Mouse (Mus musculus) erythroid progenitor cell, adult 5-6 weeks (primary cell): Measurements from ENCODE around the gene Enpp1. TPM values are rescaled to one million over a fixed set of nuclear protein-coding genes. Genes with fewer than 3 reads are reported as not detected.

Experiments used
- ATAC-seq: replicated peaks from 2 replicates; pipeline ENCODE4 v1.8.0; 2016; ENCODE audit warnings: moderate number of reproducible peaks, mild to moderate bottlenecking, moderate TSS enrichment, inconsistent platforms; ENCODE audit not compliant: poor library complexity, low FRiP score, severe bottlenecking
- total RNA-seq, 2 experiments: library from RNA; stranded (forward) in 1 of 2; stranded (reverse) in 1 of 2; fragments of 150-400 nt in 1 of 2; fragments of 186-747, 209-891 nt in 1 of 2; gene quantifications; 2 replicates each; pipeline versions ENCODE4 v1.2.3 to v1.2.4; 2015 to 2017; ENCODE audit warnings: low replicate concordance in 2 of 2

Gene Enpp1
- total RNA-seq, 2 experiments from 2014 or later: 0.84 to 2.0 TPM

DNA sequence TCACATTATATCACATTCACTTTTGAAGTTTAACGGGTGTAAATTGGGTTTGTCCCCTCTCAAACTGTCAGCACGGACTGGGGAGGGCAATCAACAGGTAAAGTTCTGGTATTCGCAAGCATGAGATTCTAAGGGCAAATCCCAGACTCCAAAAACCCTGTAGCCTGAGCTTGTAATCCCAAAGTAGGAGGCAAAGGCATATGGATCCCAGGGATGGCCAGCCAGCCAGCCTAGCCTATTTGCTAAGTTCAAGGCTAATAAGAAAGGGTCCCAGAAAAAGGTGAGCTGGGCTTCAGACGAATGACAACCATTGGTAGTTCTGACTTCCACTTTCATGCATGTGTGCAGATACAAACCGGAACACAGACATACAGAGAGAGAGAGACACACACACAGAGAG lies 942 bp upstream of the Enpp1 start:
- no peak for ATAC-seq

DNA sequence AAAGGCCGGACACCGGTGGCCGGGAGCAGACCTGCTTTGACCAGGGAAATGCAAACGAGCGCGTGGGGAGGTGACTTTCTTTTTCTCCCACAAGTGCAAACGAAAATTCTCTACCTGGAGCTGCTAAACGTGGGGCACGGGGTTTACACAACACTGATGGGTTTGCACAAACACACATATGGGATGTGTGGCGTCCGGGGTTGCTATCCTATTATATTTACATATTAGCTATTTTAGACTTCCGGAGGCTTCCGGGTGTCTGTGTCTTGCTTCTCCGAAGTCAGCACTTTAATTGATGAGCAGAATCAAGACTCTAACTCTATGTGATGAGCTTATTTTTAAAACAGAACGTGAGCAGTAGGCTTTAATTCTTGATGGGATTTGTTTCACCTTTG lies 405 bp upstream of the Enpp1 start:
- no peak for ATAC-seq

DNA sequence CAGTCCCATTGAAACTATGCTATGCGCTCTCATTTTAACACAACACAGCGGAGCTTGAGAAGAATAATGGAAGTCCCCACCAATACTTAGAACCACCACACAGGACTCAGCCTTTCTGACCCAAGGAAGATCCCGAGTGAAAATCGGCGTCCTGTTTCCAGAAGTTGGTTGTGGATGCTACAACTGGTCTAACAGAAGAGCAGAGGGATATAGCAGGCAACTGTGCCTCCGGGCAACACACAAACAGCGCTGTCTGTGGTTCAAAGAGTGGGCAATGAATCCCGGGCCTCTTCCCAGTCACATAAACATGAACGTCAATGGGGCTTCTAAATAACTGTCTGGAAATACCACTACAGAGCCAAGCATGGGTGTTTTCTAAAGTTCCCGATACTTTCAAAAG lies 888 bp downstream of the Enpp1 start:
- ATAC-seq: no peak

DNA sequence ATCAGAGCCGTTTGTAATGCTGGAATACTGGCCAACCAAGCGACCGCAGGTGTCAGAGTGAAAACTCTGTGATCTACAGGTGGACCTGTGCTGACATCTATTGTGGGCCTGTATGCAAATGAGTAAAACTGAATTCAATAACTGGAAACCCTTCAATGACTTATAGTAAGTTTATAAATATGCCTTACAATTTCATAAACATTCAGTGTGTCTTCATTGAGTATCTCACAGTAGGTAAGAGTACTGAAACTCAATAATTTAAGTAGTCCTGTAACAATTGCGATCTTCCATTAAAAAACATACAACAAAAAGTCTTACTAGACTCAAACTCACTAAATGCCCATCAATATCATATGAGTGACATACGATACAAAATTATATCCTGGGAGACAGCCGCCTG lies 1.6 kb downstream of the Enpp1 start:
- no peak for ATAC-seq

DNA sequence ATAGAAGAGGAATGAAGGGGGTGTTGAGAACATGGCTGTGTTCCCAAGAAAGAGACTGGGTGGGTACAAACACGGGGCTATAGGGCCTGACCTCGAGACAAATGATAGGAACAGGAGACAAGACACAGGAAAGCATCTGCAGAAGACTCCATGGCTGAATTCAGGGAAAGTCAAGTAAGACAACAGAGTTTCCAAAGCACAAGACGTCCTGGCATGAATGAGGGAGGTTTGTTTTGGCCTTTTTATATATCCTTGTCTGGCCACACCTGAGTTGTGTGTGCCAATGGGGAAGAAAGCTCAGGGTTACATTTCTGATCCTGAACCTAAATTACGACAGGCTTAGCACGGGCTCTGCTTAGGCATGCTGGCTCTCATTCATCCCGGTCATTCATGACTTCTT lies 4.2 kb downstream of the Enpp1 start:
- no peak for ATAC-seq

DNA sequence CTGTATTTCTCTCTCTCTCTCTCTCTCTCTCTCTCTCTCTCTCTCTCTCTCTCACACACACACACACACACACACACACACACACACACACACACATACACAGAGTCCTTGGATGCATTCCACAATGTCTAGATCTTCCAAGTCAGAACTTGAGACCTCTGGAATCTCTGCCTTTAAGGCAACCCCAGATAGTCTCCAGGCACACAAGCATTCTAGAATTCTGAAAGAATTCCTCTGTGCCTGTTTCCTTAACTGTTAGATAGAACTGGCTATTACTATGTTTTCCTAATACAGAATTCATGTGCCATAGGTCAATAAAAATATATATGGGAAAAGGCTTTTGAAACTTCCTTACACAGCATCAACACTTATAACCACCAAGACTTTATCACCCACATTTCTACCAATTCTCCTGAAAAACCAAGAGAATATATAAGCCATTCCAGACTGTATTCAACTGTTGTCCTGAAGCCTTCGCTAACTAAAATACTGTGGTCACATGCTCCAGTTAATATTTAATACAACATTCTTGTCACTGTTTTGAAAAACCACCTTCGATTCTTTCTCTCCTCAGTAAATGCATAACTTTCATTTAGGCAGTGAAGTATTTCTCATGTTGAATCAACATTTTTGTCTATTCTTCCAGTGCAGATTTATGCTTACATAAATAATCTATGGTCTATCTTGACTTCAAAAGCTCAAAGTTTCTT lies 5.4 kb downstream of the Enpp1 start:
- no peak for ATAC-seq

DNA sequence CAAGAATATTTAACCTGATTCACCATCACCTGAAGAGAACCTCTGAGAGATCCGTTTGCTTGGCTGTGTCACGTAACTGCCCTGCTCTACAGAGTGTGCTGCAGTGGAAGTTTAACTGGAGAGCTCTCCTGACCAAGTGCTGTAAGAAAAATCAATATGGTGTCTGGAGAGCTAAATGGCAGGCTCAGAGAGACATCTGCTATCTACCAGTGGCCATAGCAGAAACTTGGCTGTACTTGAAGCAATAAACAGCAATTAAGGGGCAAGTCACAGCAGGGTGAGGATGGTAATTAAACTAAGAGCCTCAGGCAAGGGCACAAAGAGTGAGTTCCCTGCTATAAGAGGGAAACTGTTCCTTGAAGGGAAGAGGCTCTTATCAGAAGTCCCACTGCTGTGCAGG lies 9.3 kb downstream of the Enpp1 start:
- ATAC-seq: no peak

DNA sequence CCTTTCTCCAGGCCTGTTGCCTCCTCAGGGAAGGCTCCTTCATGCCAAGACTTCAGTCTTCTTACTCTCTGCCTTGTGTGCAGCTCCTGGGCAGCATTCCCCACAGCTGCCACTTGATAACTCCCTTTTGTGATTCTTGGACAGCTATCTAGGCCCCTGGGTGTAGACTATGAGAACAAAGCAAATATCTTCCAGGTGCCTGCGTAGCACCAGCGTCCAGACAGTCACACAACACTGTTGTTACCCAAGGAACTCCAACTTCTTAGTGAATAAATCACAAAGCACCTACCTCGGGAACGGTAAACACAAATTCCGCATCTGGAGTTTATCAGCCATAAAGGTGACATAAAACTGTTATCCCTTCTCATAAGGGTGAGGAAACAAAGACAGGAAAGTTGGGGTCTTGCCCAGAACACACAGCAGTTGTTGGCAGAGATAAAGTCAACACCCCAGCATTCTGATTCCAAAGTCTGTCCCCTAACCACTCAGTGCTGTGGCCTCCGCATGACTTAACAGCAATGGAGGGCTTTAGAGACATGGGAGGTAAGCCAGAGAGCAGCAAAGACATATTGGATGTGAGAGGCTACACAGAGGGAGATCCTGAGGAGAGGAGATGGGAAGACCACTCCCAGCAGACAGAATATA lies 13.7 kb downstream of the Enpp1 start:
- ATAC-seq: no peak

DNA sequence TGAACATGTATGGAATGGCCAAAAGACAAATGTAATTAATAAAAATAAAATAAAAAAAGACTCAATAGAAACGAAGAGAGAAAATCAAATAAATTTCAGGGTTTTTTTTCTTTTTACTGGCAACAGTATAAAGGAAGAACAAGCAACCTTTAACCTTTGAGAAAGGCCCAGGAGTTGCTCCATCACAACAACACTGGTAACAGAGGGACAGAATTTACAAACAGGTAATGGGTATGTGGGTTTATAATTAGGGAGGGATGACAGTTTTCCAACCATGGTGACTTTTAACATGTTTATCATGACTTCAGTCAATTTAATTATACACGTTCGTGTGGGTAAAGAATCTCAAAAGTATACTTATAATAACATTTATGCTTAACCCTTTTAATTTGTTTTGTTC lies 15.2 kb downstream of the Enpp1 start:
- no peak for ATAC-seq

DNA sequence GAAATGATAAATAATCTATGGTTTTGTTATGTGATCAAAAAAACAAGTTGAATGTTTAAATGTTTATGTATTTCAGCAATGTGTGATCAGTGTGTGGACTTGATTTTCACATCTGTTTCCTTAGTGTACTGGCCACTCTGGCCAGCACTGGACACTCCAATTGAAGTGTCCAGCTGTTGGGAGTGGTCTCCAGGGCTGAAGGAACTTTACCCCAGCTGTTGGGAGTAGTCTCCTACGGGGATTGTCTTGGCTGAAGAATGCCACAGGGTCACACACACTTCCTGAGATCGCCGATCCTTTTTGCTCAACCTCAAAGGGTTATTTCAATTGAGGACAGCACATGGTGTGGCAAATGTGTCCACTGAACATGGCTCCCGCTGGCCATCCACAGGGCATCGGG lies 16.2 kb downstream of the Enpp1 start:
- no peak for ATAC-seq

DNA sequence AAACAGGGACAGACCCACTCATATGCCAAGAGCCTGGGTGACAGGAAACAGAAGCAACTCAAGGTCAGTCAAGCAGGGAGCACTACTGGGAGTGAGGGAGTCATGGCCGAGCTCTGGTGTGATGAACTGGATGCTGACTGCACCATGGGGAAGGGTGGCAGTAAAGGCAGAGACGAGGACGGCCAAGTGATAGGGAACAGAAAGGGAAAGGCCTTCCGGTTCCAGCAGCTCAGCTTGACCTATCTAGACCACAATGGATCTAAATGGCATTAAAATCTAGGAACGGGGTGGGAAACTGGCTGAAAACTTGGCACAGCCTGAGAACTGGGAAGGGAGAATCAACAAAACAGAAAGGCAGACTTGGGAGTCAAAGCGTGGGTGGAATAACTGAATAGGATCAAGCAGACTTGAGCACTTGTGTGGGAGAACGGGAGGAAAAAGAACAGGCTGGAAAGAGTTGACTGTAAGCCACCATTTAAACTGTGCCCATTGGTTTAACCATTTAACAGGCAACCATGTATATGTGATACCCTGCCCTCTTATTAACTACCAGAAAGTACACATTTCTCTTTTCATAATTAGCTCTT lies 29.3 kb downstream of the Enpp1 start:
- ATAC-seq: no peak

DNA sequence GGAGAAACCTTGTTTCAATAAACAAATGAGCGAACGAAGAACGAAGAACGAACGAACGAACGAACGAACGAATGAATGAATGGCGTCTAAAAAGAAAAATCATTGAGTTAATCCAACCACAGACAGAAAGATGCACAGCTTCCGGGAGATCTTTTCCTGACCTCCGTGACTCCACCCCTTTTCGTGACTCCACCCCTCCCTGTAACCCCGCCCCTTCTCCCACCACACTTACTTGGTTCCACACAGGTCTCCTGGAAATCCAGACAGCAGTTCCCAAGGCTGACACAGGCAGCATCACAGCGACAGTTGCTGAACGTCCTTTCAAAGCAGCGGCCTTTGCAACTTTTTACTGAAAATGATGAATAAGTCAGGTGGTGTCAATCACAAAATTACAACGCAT lies 34.3 kb downstream of the Enpp1 start:
- no peak for ATAC-seq

DNA sequence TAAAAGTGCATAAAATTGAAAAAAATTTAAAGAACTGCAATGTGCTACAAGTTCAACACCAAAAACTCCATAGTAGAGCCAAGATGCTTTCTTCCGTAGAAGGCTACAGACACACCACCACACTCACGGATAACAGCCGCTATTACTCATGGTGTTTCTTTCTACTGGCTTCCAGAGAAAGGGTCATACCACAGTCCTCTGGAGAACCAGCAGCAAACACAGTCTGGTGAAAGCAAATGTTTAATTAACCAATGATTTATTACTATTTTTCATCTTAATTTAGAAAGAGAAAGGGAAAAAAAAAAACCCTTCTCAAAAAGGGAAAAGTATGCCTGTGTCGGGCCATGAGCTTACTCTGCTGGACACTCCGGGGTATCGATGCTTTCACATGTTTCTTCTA lies 37.7 kb downstream of the Enpp1 start:
- no peak for ATAC-seq

DNA sequence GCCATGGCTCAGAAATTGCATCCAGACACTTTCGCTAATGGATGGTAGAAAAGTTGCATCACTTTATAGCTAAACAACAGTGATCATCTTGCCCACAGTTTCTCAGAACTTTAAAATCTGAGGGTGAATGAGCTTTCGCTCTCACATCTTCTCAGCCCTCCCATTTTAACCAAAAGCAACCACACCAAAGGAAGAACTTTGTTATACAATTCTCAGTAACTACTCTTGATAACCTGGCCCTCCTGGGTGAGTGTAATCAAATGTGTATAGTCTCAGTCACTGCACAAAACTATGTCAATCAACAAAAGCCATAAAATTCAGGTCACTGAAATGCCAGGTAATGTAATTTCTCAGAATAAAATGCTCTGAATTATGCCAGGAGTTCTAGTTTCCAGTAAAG lies 39.0 kb downstream of the Enpp1 start:
- no peak for ATAC-seq

DNA sequence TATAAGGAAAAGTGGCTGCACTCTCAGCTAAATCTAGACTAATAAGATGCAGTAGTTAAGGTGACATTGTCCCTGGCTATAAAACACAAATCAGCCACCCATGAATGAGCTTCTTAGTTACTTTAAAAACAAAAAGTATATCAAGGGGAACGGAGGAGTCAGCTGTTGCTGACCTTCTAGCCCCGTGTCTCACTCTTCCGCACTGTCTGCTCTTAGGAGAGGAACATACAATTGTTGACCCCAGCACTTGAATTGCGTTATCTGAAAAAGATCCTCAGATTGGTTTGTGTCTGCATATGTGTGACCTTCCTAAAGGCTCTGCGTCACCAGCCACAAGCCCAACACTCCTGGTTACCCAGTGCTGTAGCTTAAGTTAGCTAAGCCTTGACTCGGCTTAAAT lies 41.4 kb downstream of the Enpp1 start:
- ATAC-seq: no peak

DNA sequence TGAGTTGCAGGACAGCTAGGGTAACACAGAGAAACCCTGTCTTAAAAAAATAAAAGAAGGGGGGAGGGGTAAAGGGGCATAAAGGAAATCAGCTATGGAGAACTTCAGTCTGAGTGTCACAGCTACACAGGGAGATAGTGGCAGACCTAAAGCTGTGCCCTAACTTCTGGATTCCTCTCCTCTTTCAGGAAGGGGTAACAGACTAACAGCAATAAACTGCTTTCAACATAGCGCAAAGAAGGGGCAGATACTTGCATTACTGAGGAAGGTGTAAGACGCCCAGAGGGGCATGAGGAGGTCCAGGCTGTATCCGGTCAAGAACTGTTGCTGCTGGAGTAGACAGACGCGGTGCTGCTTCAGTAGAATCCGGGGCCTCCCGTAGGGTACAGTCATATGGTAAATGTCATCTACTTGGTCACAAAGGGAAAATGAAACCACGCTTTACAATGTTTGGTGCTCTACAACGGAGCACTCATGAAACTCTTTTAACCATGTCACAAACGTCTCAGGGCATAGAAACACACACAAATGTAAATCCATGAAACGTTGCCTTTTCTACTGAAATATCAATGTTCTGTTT lies 60.9 kb downstream of the Enpp1 start:
- ATAC-seq: no peak

DNA sequence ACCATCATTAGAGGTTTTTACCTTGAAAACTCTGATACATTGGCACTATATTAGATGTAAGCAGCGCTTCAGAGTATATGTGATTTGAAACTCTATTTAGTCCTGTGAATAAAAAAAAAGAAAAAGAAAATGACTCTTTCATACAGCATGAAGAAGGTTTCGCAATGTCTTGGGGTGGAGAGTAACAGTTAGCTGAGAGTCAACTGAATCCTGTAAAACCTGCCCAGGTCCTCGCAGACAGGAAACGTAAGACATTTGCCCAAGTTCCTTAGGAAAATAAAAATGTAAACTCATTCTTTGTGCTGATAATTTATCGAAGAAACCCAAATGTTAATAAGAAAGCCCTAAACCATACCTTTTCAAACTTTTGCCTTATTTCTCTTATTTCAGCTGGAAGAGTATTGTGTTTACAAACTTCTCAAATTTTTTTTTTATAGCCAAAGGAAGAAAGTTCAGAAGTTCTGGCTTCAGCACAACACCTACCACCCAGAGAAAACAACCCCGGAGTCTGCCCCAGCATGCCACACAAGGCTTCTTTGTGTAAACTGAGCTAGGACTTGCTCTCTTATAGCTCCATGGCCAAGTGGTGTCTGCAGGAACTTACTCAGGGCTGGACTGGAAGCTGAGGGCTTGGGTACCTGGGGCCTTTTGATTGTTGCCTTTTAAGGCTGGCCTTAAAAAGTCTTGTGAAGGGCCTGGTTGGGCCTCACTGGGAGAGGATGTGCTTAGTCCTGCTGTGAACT lies 63.8 kb downstream of the Enpp1 start:
- no peak for ATAC-seq

DNA sequence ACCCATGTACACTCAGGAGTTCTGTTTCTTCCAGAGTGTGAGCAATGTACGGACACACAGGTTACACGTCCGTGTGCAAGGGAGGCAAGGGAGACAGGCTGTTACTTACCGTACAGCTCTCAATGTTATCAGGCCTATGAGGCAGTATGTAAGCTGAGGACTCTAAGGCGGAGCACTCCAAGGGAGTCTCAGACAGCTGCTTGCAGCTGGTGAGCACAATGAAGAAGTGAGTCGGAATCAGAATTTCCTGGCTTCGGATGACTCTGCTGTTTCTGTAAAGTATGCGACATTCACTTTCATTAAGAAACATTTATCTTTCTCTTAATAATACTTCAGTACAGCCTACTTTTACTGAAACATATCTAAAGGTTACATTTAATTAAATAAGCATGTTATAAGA lies 66.8 kb downstream of the Enpp1 start:
- no peak for ATAC-seq

DNA sequence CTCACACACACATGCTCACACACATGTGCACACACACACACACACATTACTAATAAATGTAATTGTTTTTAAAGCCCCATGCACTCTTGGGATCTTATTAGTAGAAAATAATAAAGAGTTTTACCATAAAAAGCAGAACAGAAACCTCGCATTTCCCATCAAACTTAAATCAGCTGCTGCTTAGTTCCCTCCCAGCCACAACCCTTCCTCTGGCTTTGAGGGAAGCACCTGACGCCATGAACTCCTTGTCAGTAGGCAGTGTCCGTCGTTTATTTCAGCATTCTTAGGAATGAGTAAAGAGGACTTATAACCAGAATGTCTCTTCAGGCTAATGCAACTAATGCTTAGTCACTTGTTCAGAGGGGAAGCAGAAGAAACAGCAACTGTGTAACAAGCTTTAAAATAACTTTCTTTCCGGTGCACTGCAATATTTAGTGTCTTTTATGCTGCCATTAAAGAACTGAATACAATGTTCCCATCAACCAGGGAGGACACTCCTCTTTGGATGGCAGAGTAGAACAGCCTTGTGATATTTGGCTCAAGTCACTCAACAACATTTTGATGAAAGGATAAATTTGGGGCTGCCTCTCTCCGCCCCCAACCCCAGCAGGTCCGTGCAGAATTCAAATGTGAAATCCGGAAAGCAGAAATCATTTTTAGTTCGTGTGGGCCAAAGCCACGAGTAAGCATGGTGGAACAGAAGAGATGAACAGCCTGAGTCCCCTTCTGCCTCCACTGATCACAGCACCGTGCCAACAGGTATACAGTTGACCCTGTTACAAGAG lies 69.0 kb downstream of the Enpp1 start:
- no peak for ATAC-seq
